Mouse (Mus musculus) macrophage (primary cell): Measurements from ENCODE around the gene Ulk4. TPM values are rescaled to one million over a fixed set of nuclear protein-coding genes. Genes with fewer than 3 reads are reported as not detected.

Experiments
- H3K27ac ChIP-seq: fragments of 350-480 bp; formaldehyde crosslinking; 2 replicates; pipeline ENCODE4 v1.9.0; 2021
- H3K36me3 ChIP-seq: fragments of 350-480 bp; formaldehyde crosslinking; 2 replicates; pipeline ENCODE4 v1.9.0; 2021; ENCODE audit errors: inconsistent target
- H3K4me3 ChIP-seq: fragments of 350-480 bp; formaldehyde crosslinking; 2 replicates; pipeline ENCODE4 v1.9.0; 2021; ENCODE audit errors: inconsistent target
- H3K79me2 ChIP-seq: fragments of 350-480 bp; formaldehyde crosslinking; 2 replicates; pipeline ENCODE4 v1.9.0; 2021; ENCODE audit errors: inconsistent target
- WGBS: methylation state at CpG from one replicate; pipeline ENCODE4 v1.1.7; 2026; ENCODE audit warnings: inconsistent platforms; ENCODE audit not compliant: missing documents; 5-methylcytosine and 5-hydroxymethylcytosine counted together
- polyA plus RNA-seq: library from polyadenylated mRNA; stranded (reverse); fragments of 250-400 nt; gene quantifications from 3 replicates; pipeline ENCODE4 v1.2.4, GENCODE M21; 2018; ENCODE audit warnings: inconsistent platforms

Ulk4 gene
- polyA plus RNA-seq, 1 experiment from 2014 or later, result 2.2 TPM

DNA sequence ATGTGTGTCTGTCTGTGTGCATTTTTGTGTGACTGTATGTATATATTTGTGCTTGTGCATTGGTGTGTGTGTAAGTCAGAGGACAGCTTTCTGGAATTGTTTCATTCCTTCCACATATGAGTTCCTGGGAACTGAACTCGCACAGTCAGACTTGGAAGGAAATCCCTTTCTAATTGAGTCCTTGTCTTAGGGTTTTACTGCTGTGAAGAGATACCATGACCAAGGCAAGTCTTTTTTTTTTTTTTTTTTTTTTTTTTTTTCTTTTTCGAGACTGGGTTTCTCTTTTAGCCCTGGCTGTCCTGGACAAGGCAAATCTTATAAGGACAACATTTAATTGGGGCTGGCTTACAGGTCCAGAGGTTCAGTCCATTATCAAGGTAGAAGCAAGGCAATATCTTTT, 14.3 kb upstream of the Ulk4 start:
- no peak overlapping the region for H3K27ac ChIP-seq
- WGBS, result 100% methylated on average over 1 of the region's 2 CpGs
- no peak overlapping the region for H3K4me3 ChIP-seq
- H3K79me2 ChIP-seq, result no peaks in the 10 kb centered on the region
- no peaks in the 10 kb centered on the region for H3K36me3 ChIP-seq

DNA sequence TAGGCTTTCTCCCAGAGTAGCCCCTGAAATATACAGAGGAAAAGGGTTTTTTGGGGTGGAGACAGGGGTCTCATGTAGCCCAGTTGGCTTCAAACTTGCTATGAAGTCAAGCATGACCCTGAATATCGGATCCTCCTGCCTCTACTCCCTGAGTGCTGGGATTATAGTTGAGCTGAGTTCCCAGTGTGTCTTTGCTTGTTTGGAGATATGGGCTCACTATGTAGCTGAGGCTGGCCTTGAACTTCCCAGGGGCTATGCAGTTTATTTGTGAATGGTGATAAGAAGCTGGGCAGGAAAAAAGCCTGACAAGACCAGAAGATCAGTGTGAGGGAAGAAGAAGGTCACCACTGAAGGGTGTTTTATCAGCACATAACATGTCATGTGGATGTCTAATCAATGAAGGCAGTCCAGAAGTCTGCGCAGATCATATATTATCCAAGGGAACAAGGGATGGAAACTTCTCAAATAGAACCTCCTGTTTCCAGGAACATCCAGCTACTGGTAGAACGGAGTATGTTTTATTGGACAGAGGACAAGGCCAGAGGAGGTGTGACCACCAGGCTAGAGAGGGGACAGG, 9.4 kb upstream of the Ulk4 start:
- peak overlapping the region; percentile 33; the same call in 1 of the 2 replicates for H3K4me3 ChIP-seq
- no peaks in the 10 kb centered on the region for H3K79me2 ChIP-seq
- 93% methylated on average over 3 of the region's 3 CpGs for WGBS
- no peaks in the 10 kb centered on the region for H3K36me3 ChIP-seq
- H3K27ac ChIP-seq, result peak overlapping the region; percentile 41

DNA sequence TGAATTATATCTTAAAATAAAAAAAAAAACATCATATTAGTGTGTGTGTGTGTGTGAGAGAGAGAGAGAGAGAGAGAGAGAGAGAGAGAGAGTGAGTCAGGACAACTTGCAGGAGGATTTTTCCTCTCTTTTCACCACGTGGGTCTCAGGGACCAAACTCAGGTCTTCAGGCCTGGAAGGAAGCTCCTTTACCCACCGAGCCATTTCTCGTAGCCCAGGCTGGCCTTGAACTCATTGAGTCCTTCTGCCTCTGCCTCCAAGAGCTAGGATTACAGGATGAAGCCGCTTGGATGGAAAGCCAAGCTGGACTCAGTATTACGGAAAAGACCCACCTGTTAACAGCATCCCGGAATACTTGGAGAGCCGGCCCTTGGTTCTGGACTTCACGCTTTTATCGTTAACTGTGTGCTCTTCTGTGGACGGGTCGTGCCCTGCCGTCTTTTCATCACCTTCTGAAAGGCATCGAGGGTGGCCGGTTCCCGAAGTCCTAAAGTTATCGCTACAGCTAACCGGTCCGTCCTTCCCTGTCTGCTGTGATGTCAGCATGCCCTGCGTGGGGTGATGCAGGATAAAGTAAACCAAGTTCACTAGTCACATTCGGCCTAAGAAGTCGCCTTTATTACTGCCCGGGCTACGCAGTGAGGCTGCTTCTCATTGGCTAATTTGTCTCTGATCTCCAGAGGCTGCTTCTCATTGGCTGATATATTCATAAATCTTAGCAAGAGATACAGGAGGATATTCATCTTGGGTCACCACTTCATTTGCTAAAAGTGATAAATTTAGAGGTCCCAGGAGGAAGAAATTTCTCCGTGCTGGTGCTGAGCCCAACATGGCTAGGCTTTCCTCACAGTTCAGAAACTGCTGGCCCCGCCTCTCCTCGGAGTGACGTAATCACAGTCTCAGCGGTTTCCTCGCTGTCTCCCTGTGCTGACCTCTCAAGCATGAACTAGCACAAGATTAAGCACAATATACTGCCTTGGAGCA, 8.6 kb upstream of the Ulk4 start:
- no peaks in the 10 kb centered on the region for H3K79me2 ChIP-seq
- peak overlapping the region; percentile 41 for H3K27ac ChIP-seq
- H3K4me3 ChIP-seq, result peak overlapping the region; percentile 33
- WGBS, result 31% methylated on average over 29 of the region's 29 CpGs
- no peaks in the 10 kb centered on the region for H3K36me3 ChIP-seq

DNA sequence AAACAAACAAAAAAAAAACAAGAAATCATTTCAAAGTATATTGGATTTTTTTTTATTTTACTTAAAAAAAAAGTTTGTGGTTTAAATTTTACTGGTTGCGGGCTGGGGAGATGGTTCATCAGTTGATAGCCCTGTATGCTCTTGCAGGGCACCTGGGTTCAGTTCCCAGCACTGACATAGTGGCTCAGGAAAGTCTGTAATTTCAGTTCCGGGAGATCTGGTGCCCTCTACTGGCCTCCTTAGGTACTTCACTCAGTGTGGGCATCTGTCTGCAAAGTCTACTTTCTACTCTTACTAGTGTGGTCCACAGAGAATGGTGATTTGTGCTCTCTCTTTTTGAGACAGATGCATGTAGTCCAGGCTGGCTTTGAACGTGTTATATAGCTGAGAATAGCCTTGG, 7.4 kb upstream of the Ulk4 start:
- H3K79me2 ChIP-seq, result no peaks in the 10 kb centered on the region
- no peak overlapping the region for H3K27ac ChIP-seq
- 74% methylated on average over 3 of the region's 3 CpGs for WGBS
- no peaks in the 10 kb centered on the region for H3K36me3 ChIP-seq
- H3K4me3 ChIP-seq, result no peak overlapping the region

DNA sequence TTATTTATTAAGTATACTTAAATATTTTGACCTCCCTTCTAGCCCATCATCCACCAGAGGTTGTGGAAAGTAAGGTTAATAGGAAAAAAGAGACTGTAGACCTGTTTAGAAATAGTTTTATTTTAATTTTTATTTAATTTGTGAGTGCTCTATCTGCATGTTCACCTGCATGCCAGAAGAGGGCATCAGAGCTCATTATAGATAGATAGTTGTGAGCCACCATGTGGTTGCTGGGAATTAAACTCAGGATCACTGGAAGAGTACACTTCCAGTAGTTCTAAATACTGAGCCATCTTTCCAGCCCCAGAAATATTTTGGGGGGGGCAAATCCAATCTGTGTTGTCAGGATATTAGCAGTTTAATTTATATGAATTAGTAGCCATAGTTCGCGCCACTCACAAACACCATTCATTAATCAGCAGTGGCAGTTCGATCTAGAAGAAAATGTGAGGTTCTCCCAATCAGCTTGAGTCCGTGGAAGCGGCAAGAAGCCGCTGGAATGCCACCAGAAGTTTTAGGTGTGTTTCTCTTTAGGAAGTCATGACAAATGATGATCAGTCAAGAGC, 6.7 kb upstream of the Ulk4 start:
- no peak overlapping the region for H3K4me3 ChIP-seq
- H3K79me2 ChIP-seq, result no peaks in the 10 kb centered on the region
- H3K36me3 ChIP-seq, result no peaks in the 10 kb centered on the region
- 95% methylated on average over 6 of the region's 6 CpGs for WGBS
- no peak overlapping the region for H3K27ac ChIP-seq

DNA sequence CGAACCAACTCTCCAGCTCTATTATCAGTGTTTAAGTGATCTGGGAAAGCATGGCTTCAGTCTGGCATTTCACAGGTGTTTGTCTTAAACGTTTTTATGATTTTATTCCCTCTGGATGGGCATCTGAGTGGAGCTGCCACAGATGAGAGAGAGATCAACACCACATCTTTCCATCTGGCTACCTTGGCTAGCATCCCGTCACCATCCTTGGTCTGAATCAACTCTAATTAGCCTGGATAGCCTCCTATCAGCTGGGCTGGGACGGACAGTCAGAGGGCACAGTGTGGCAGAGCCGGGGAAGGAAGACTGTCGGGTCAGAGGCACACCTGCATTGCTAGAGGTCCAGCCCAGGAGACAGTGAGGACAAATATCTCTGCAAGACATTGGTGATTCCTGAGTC, 4.9 kb upstream of the Ulk4 start:
- H3K79me2 ChIP-seq, result no peaks in the 10 kb centered on the region
- H3K27ac ChIP-seq, result no peak overlapping the region
- 86% methylated on average over 6 of the region's 6 CpGs for WGBS
- H3K36me3 ChIP-seq, result no peaks in the 10 kb centered on the region
- no peak overlapping the region for H3K4me3 ChIP-seq

DNA sequence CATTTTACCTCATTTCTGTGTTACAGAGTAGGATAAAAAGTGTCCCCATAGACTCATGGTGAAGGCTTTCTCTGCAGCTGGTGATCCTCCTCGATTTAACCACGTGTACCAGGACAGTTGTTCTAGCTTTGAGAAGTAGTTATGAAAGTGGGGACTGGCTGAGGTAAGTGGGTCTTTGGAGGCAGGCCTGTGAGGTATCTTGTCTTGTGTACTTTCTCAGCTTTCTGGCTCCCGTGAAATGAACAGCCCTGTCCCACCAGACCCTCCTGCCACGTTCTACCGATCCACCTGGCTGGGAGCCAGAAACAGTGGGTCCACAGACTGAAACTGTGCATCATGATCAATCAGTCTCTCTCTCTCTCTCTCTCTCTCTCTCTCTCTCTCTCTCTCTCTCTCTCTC, 2.2 kb upstream of the Ulk4 start:
- WGBS, result 96% methylated on average over 5 of the region's 5 CpGs
- H3K27ac ChIP-seq, result no peak overlapping the region
- no peaks in the 10 kb centered on the region for H3K36me3 ChIP-seq
- H3K4me3 ChIP-seq, result no peak overlapping the region
- H3K79me2 ChIP-seq, result no peaks in the 10 kb centered on the region

DNA sequence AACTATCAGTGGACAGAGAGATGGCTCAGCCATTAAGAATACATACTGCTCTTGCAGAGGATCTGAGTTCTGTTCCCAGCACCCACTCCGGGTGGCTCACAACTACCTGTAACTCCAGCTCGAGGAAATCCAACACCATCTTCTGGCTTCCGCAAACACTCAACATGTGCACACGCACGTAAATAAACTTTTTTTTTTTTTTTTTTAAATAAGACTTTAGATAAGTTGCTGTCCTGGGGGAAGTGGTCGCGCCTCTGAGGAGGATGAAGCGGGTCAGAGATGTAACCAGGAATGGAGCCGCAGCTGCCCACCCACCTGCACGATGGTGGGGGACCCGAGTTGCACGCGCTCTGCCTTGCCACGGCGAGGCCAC, 266 bp downstream of the Ulk4 start:
- Histone ChIP-seq H3K36me3 (no peaks in the 10 kb centered on the region), H3K79me2 (no peaks in the 10 kb centered on the region), H3K4me3 (peak overlapping the region; percentile 82), H3K27ac (no peak overlapping the region)
- WGBS, result 39% methylated on average over 15 of the region's 15 CpGs

DNA sequence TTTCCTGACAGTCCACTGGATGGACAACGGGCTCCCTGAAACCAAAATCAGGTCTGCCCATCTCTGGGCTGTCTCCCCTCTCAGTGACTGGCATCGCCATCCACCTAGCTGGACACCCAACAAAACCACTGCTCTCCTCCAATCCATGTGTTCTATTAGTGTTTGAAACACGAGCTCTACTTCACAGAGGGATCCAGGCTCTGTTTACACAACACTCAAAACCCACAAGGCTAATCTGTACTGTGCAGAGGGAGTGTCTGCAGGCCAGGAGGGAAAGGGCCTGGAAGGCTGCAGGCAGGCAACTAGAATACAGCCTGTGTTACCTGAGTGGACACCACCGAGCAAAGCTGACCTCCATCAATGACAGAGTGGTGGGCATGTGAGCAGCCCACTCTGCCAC, 5.4 kb downstream of the Ulk4 start:
- H3K79me2 ChIP-seq, result no peaks in the 10 kb centered on the region
- no peak overlapping the region for H3K4me3 ChIP-seq
- H3K27ac ChIP-seq, result no peak overlapping the region
- WGBS, result 82% methylated on average over 4 of the region's 4 CpGs
- no peaks in the 10 kb centered on the region for H3K36me3 ChIP-seq

DNA sequence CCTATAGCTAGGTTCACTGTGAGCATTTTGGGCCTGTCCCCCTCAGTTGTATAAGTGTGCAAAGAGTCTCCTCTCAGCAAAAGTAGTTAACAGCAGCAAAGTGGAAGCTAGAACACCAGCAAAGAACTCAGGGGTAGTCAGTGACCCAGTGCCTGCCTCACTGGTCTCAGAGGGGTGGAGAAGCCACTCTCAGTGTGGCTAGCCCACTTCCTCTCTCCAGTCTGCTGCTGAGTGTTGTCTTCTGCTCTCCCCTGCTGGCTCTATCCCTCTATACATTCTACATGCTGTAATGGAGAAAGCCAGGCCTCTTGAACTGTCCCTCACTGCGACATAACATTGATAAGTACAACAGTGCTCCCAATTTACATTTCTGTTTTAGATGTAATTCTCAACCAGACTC, 5.8 kb downstream of the Ulk4 start:
- Histone ChIP-seq H3K27ac (no peak overlapping the region), H3K4me3 (no peak overlapping the region), H3K36me3 (no peaks in the 10 kb centered on the region), H3K79me2 (no peaks in the 10 kb centered on the region)
- 100% methylated on average over 1 of the region's 1 CpGs for WGBS

DNA sequence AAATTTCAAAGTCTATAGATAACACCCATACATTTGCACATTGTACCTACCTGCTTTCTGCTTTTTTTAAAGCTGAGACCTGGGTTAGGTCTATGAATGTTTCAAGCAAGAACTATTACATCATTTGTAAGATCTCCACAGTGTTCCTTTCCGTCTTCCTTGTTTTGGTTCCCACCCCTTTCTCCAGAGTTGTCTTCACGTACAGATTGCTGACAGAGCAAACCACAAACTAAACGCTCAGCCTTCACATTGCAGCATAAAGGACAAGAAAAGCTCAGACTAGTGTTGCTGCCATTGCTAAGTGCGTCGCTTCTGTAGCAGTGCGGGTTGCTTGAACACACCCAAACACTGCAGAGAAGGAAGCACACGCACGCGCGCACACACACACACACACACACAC, 11.7 kb downstream of the Ulk4 start:
- H3K36me3 ChIP-seq, result no peaks in the 10 kb centered on the region
- no peak overlapping the region for H3K4me3 ChIP-seq
- no peaks in the 10 kb centered on the region for H3K79me2 ChIP-seq
- 25% methylated on average over 10 of the region's 10 CpGs for WGBS
- peak overlapping the region; percentile 59 for H3K27ac ChIP-seq

DNA sequence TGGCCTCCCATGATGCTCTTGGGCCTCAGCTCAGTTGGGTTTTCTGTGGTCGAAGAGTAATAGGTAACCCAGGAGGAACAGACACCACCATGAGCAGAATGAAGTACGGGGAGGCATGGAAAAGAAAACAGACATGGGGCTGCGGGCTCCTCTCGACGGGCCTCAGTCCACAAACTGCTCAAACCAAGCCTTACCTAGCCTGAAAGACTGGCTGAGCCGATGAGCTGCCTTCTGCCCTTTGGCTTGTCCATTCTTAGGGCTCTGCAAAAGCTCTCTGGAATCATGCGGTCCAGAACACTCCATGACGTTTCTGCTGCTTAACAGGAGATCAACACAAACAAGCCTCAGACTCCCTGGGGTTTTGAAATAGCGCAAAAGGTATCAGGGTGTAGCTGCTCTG, 19.9 kb downstream of the Ulk4 start:
- Histone ChIP-seq H3K79me2 (no peaks in the 10 kb centered on the region), H3K4me3 (no peak overlapping the region), H3K36me3 (no peaks in the 10 kb centered on the region), H3K27ac (no peak overlapping the region)
- 98% methylated on average over 9 of the region's 9 CpGs for WGBS

DNA sequence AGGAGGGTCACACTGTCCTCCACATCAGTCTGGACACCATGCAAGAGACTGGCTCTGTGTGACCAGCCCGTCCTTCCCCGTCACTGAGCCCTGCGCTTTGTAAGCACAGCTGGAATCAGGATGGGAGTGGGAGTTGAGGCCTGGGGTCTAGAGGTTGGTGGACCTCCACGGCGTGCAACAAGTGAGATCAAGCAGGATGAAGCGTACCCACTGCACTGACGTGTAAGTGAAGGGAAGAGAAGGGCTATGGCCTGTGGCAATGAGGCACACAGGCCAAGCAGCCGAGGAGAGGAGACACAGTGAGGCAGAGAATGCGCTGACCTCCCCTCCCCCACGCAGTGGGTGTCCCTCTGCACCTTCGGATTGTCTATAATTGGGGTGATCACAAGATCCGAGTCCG, 22.2 kb downstream of the Ulk4 start:
- Histone ChIP-seq H3K4me3 (no peak overlapping the region), H3K79me2 (no peaks in the 10 kb centered on the region), H3K27ac (no peak overlapping the region), H3K36me3 (no peaks in the 10 kb centered on the region)
- WGBS, result 94% methylated on average over 11 of the region's 13 CpGs

DNA sequence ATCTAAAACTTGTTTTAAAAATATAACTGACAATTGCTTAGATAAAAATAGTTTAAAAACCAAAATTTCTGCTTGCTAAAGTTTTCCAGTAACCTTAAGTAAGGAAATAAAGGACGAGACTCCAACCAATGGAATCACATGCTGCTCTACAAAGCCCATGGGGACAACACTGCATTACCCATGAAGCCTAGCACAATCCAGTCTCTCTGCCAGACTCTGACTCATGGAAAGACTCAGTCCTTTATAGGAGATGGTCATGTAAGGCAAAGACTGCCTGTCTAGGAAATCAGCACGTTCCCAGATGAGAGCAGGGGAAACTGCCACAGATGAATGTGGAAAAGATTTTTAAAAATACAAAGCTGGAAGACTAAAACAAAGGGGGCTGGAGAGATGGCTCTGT, 23.0 kb downstream of the Ulk4 start:
- Histone ChIP-seq H3K36me3 (no peaks in the 10 kb centered on the region), H3K27ac (no peak overlapping the region), H3K79me2 (no peaks in the 10 kb centered on the region), H3K4me3 (no peak overlapping the region)
- WGBS, result 100% methylated on average over 2 of the region's 2 CpGs

DNA sequence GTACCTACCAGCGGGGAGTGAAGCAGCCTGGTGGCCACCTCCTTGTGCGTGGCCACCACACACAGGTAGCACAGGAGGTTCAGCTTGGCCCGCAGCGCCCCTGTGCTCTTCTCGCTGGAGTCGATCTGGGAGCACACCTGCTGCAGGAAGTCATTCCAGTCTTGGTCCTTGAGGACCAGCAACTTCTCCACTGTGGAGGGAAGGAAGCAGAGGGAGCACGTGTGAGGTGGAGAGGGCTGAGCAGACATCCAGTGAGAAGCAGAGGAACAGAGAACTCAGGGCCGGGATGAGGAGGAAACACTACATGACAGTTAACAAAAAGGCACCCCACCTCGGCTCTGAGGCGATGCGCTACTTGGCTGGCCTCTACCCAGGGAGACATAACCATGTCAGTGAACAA, 26.1 kb downstream of the Ulk4 start:
- Histone ChIP-seq H3K27ac (no peak overlapping the region), H3K4me3 (no peak overlapping the region), H3K36me3 (no peaks in the 10 kb centered on the region), H3K79me2 (no peaks in the 10 kb centered on the region)
- 90% methylated on average over 11 of the region's 11 CpGs for WGBS
